Comparison of ENCODE assay signal across 15 mouse cellular contexts in the genomic region with DNA sequence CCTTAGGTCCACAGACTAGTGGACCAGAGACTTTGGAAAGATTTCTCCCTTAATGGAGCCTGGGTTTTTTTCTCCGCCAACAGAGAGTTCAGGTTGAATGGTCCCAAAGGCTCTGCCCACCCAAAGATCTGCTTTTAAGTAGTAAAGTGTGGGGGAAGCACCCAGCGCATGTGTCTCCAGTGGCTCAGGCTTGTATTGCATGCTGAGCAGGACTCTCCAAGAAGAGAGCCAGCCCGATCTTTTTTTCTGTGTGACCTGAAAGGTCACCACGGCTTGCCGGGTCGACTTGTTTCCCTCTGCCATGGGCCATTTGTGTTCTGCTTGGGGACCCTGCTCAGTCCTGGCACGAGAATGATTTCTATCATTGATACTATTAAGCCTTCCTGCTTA. TPM values are rescaled to one million over a fixed set of nuclear protein-coding genes. Genes with fewer than 3 reads are reported as not detected.
DNase-seq lines count a peak whose midpoint lies in the region; ATAC-seq and TF ChIP-seq lines count a peak whose summit lies in the region.
"Had no signal": no experiment of that assay in that cellular context is flagged by ENCODE, and none has a peak within 500 bp of the region (broad histone marks: within the 10 kb centered on the region; RNA-seq: fewer than 3 reads in every experiment).

No protein-coding gene starts in this region.

- no peak overlapping the region for H3K4me2 ChIP-seq in hindbrain, embryonic 14.5 days (replicated peaks)
- H3K4me2 ChIP-seq in midbrain, embryonic 12.5 days (replicated peaks), result no peak overlapping the region
- no peak overlapping the region for H3K4me2 ChIP-seq in midbrain, embryonic 11.5 days
- H3K4me2 ChIP-seq in hindbrain, embryonic 16.5 days (ENCODE audit: low read length), result no peak overlapping the region
- no peak overlapping the region for H3K4me2 ChIP-seq in stomach, postnatal 0 days (replicated peaks; ENCODE audit: low read depth)
- H3K4me2 ChIP-seq: forebrain, embryonic 13.5 days; intestine, embryonic 15.5 days; limb, embryonic 13.5 days had no signal

- H3K4me1 ChIP-seq in hindbrain, embryonic 10.5 days (replicated peaks), result peaks cover 23% of the 10 kb centered on the region
- peaks cover 9% of the 10 kb centered on the region for H3K4me1 ChIP-seq in hindbrain, embryonic 14.5 days (replicated peaks; ENCODE audit: control insufficient read depth, insufficient read depth, low read length)
- peaks cover 16% of the 10 kb centered on the region; the same call in 1 of the 2 replicates for H3K4me1 ChIP-seq in midbrain, embryonic 12.5 days
- peaks cover 14% of the 10 kb centered on the region for H3K4me1 ChIP-seq in midbrain, embryonic 11.5 days (ENCODE audit: control insufficient read depth, insufficient read depth, low read length)
- peaks cover 3% of the 10 kb centered on the region; the same call in 1 of the 2 replicates for H3K4me1 ChIP-seq in hindbrain, embryonic 16.5 days (ENCODE audit: control insufficient read depth, insufficient read depth, low read depth, low read length)
- no peaks in the 10 kb centered on the region for H3K4me1 ChIP-seq in stomach, postnatal 0 days (replicated peaks; ENCODE audit: control insufficient read depth, insufficient read depth)
- H3K4me1 ChIP-seq: forebrain, embryonic 13.5 days; intestine, embryonic 15.5 days; limb, embryonic 13.5 days had no signal

- no peaks in the 10 kb centered on the region for H3K36me3 ChIP-seq in hindbrain, embryonic 10.5 days
- H3K36me3 ChIP-seq in hindbrain, embryonic 14.5 days (replicated peaks; ENCODE audit: control insufficient read depth, insufficient read depth), result no peaks in the 10 kb centered on the region
- no peaks in the 10 kb centered on the region for H3K36me3 ChIP-seq in midbrain, embryonic 12.5 days
- no peaks in the 10 kb centered on the region for H3K36me3 ChIP-seq in midbrain, embryonic 11.5 days (ENCODE audit: control insufficient read depth, insufficient read depth, low read length)
- no peaks in the 10 kb centered on the region for H3K36me3 ChIP-seq in hindbrain, embryonic 16.5 days (ENCODE audit: control insufficient read depth, insufficient read depth, low read length)
- H3K36me3 ChIP-seq in stomach, postnatal 0 days (ENCODE audit: control insufficient read depth, insufficient read depth, low read length), result no peaks in the 10 kb centered on the region
- H3K36me3 ChIP-seq: heart, embryonic 10.5 days; intestine, embryonic 15.5 days; limb, embryonic 13.5 days had no signal

- TF ChIP-seq EP300 in stomach, postnatal 0 days (optimal IDR thresholded peaks at IDR 0.05), result no peak

- no peaks in the 10 kb centered on the region for H3K9me3 ChIP-seq in hindbrain, embryonic 10.5 days
- H3K9me3 ChIP-seq in hindbrain, embryonic 14.5 days (ENCODE audit: control insufficient read depth, low read length), result no peaks in the 10 kb centered on the region
- no peaks in the 10 kb centered on the region for H3K9me3 ChIP-seq in midbrain, embryonic 12.5 days
- H3K9me3 ChIP-seq in midbrain, embryonic 11.5 days (ENCODE audit: control insufficient read depth, low read length), result no peaks in the 10 kb centered on the region
- H3K9me3 ChIP-seq in hindbrain, embryonic 16.5 days (ENCODE audit: control insufficient read depth, low read length), result no peaks in the 10 kb centered on the region
- no peaks in the 10 kb centered on the region for H3K9me3 ChIP-seq in stomach, postnatal 0 days (ENCODE audit: control insufficient read depth, low read length)
- H3K9me3 ChIP-seq: forebrain, embryonic 13.5 days; heart, embryonic 10.5 days; intestine, embryonic 15.5 days; limb, embryonic 13.5 days had no signal

- H3K9ac ChIP-seq in hindbrain, embryonic 14.5 days, result no peak overlapping the region
- no peak overlapping the region for H3K9ac ChIP-seq in midbrain, embryonic 12.5 days (replicated peaks)
- no peak overlapping the region for H3K9ac ChIP-seq in midbrain, embryonic 11.5 days (ENCODE audit: low read length)
- no peak overlapping the region for H3K9ac ChIP-seq in hindbrain, embryonic 16.5 days (ENCODE audit: low read depth, low read length)
- H3K9ac ChIP-seq in stomach, postnatal 0 days (ENCODE audit: low read length), result no peak overlapping the region
- H3K9ac ChIP-seq: forebrain, embryonic 13.5 days; intestine, embryonic 15.5 days; limb, embryonic 13.5 days had no signal

- H3K4me3 ChIP-seq in hindbrain, embryonic 10.5 days, result no peak overlapping the region
- no peak overlapping the region for H3K4me3 ChIP-seq in hindbrain, embryonic 14.5 days (replicated peaks; ENCODE audit: low read length)
- H3K4me3 ChIP-seq in midbrain, embryonic 12.5 days, result no peak overlapping the region
- no peak overlapping the region for H3K4me3 ChIP-seq in midbrain, embryonic 11.5 days (ENCODE audit: low read depth, low read length)
- H3K4me3 ChIP-seq in hindbrain, embryonic 16.5 days (ENCODE audit: low read length), result no peak overlapping the region
- no peak overlapping the region for H3K4me3 ChIP-seq in stomach, postnatal 0 days (ENCODE audit: low read depth, low read length)
- H3K4me3 ChIP-seq: forebrain, embryonic 13.5 days; heart, embryonic 10.5 days; intestine, embryonic 15.5 days; limb, embryonic 13.5 days had no signal

- no peaks in the 10 kb centered on the region for H3K27me3 ChIP-seq in hindbrain, embryonic 10.5 days (ENCODE audit: insufficient read depth, poor library complexity, severe bottlenecking)
- no peaks in the 10 kb centered on the region for H3K27me3 ChIP-seq in hindbrain, embryonic 14.5 days (ENCODE audit: control insufficient read depth, insufficient read depth, low read length)
- peaks cover 6% of the 10 kb centered on the region; the same call in 1 of the 2 replicates for H3K27me3 ChIP-seq in midbrain, embryonic 12.5 days
- no peaks in the 10 kb centered on the region for H3K27me3 ChIP-seq in midbrain, embryonic 11.5 days (ENCODE audit: control insufficient read depth, insufficient read depth, low read length)
- H3K27me3 ChIP-seq in hindbrain, embryonic 16.5 days (replicated peaks; ENCODE audit: control insufficient read depth, insufficient read depth, low read length), result no peaks in the 10 kb centered on the region
- no peaks in the 10 kb centered on the region for H3K27me3 ChIP-seq in stomach, postnatal 0 days (ENCODE audit: control insufficient read depth, insufficient read depth, low read length)
- H3K27me3 ChIP-seq: forebrain, embryonic 13.5 days; intestine, embryonic 15.5 days; limb, embryonic 13.5 days had no signal

- ATAC-seq in hindbrain, embryonic 14.5 days (ENCODE audit: low FRiP score), result no peak
- ATAC-seq in midbrain, embryonic 12.5 days (ENCODE audit: low FRiP score, low read depth), result no peak
- no peak for ATAC-seq in midbrain, embryonic 11.5 days (ENCODE audit: low FRiP score)
- ATAC-seq in hindbrain, embryonic 16.5 days, result peak; percentile 50; the same call in 1 of the 2 replicates
- ATAC-seq in stomach, postnatal 0 days (ENCODE audit: low FRiP score, low TSS enrichment), result no peak
- ATAC-seq: forebrain, embryonic 13.5 days; intestine, embryonic 15.5 days had no signal

- 14% methylated on average over 7 of the region's 7 CpGs for WGBS in hindbrain, embryonic 10.5 days
- 11% methylated on average over 7 of the region's 7 CpGs for WGBS in hindbrain, embryonic 14.5 days
- 21% methylated on average over 7 of the region's 7 CpGs for WGBS in midbrain, embryonic 12.5 days
- 19% methylated on average over 7 of the region's 7 CpGs for WGBS in midbrain, embryonic 11.5 days
- WGBS in hindbrain, embryonic 16.5 days, result 16% methylated on average over 7 of the region's 7 CpGs
- 46% methylated on average over 7 of the region's 7 CpGs for WGBS in stomach, postnatal 0 days

- no peak for DNase-seq in hindbrain, embryonic 10.5 days (ENCODE audit: low spot score)
- DNase-seq in hindbrain, embryonic 14.5 days (ENCODE audit: low spot score), result no peak
- DNase-seq in midbrain, embryonic 11.5 days (ENCODE audit: low spot score, missing footprints), result no peak
- no peak for DNase-seq in stomach, postnatal 0 days (ENCODE audit: low spot score)
- no peak for DNase-seq in liver
- DNase-seq in yolk sac, embryonic 10.5 days (ENCODE audit: low spot score), result no peak
- DNase-seq: gastrocnemius, postnatal 25 days; lung, postnatal 14 days; thymus, postnatal 25 days had no signal

- 0 out of 2 replicates have a peak, but pooled peaks have one; percentile 10 for TF ChIP-seq CTCF in stomach, postnatal 0 days (IDR thresholded peaks at IDR 0.05; ENCODE audit: low read depth)

- H3K27ac ChIP-seq in hindbrain, embryonic 10.5 days, result peak overlapping the region; percentile 53
- H3K27ac ChIP-seq in hindbrain, embryonic 14.5 days, result no peak overlapping the region
- H3K27ac ChIP-seq in midbrain, embryonic 12.5 days (replicated peaks), result peak overlapping the region; percentile 35; the same call in 1 of the 2 replicates
- no peak overlapping the region for H3K27ac ChIP-seq in midbrain, embryonic 11.5 days (ENCODE audit: low read depth, low read length)
- H3K27ac ChIP-seq in hindbrain, embryonic 16.5 days (ENCODE audit: low read depth, low read length), result no peak overlapping the region
- no peak overlapping the region for H3K27ac ChIP-seq in stomach, postnatal 0 days (replicated peaks)
- H3K27ac ChIP-seq: forebrain, embryonic 13.5 days; heart, embryonic 10.5 days; intestine, embryonic 15.5 days; limb, embryonic 13.5 days had no signal

RNA-seq across cellular contexts. Expression of gene Arhgap8, which starts 43.6 kb away (rescaled TPM):
- 3.5 and 3.8 TPM in 2 replicates for polyA plus RNA-seq in hindbrain, embryonic 10.5 days (2016; fragmentation: Nextera tagmentation; extraction: Ambion mirVana)
- polyA plus RNA-seq in hindbrain, embryonic 14.5 days (2014; fragmentation: Nextera tagmentation; extraction: Ambion mirVana), result 0.87 and 1.0 TPM in 2 replicates
- 0.69 and 1.4 TPM in 2 replicates for polyA plus RNA-seq in midbrain, embryonic 12.5 days (2016; fragmentation: Nextera tagmentation; extraction: Ambion mirVana)
- 1.1 and 1.7 TPM in 2 replicates for polyA plus RNA-seq in midbrain, embryonic 11.5 days (2014; fragmentation: Nextera tagmentation; extraction: Ambion mirVana)
- polyA plus RNA-seq in hindbrain, embryonic 16.5 days (2015; fragmentation: Nextera tagmentation; extraction: Ambion mirVana), result 0.61 and 0.96 TPM in 2 replicates
- polyA plus RNA-seq in stomach, postnatal 0 days (2015; fragmentation: Nextera tagmentation; extraction: Ambion mirVana), result 20.2 and 22.0 TPM in 2 replicates

Comparison
In these comparisons a context has a peak if more than half of its experiments do, and no peak if none do; other contexts are left out.
1. H3K27ac ChIP-seq: peak in hindbrain, embryonic 10.5 days (single experiment) and midbrain, embryonic 12.5 days (single experiment); none in hindbrain, embryonic 14.5 days (single experiment), midbrain, embryonic 11.5 days (single experiment), hindbrain, embryonic 16.5 days (single experiment) and stomach, postnatal 0 days (single experiment).